Mouse (Mus musculus) urinary bladder, postnatal 0 days (tissue): ENCODE results near the gene Serpina1f. TPM values are rescaled to one million over a fixed set of nuclear protein-coding genes. Genes with fewer than 3 reads are reported as not detected.

Experiments used
- polyA plus RNA-seq: library from polyadenylated mRNA; unstranded; fragments of >200 nt; fragmentation: Nextera tagmentation; extraction: Ambion mirVana; gene quantifications from 2 replicates; pipeline ENCODE4 v1.2.1, GENCODE M21; 2015

Gene Serpina1f
- polyA plus RNA-seq, result not detected in 2 replicates

DNA sequence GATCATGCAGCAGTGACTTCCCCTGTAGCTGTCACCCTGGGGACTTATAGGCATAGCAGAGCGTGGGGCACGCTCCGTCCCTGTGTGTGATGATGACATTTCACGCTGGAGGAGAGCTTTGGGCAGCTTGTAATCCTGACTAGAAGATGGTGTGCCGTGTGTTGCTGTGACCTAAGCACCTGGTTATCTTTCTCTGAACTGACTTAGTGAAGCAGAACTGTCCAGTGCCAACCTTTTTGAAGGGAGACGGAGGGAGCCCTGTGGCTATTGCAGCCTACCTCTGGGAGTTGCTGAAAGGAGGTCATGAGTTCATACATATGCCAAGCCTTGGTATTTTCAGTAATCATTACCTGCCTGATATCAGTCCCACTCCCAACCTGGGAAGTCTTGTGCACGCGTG, at the start of gene Serpina1f:
Gene Serpina1f (minus strand): TSS at position 101 of the 400 bp plus-strand sequence.

GRCm38 (mm10) chr12:103676039-103676438, 19.3 kb downstream of the Serpina1f start, which contains the start of gene Serpina16:
TSS of gene Serpina16 (minus strand) at chr12:103676139.

DNA sequence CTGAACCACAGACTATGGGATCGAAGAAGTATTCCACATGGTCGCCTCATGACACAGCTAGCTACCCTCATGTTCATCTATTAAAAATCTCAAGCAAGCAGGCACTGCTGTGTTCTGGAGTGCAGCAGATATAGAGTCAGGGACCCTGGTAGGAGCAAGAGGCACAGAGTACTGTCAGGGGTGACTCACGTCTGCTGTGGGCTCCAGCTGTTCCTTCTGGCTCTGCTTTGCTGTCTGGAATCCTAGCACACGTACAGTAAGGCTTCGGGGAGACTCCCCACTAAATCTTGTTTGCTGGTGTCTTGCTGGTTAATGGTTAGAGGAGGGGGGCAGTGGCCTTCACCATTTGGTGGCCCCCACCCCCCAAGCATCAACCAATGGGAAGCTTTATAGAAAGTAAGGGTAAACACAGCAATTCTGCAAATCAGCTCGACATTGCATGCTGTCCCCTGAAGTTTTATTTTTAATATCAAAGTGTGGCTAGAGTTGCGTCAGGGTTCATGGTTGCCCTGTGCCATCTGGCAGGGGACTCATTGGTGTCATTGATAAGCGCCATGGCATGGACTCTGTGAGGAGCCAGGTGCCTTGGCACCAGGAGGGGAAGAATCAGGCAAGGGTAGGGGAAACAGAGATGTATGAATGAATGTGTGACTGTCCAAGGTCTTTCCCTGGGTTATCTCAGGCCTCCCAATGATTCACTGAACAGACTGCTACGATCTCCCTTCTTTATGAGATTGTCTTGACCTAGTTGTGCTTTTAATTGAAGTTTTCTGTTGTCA, 38.3 kb downstream of the Serpina1f start, which contains the start of gene Serpina6:
Gene Serpina6 (minus strand): TSS at position 365 of the 779 bp plus-strand sequence.

Other genes starting within 250 kb of the Serpina1f start
- 0.35 and 0.53 TPM in 2 replicates for gene Ifi27l2b, start 238.3 kb downstream of the Serpina1f start, polyA plus RNA-seq
- gene Ppp4r4, start 163.2 kb downstream of the Serpina1f start, polyA plus RNA-seq, result 0.75 and 0.95 TPM in 2 replicates
- gene Serpina10, start 64.1 kb downstream of the Serpina1f start, polyA plus RNA-seq, result 0.12 TPM in 1 of 2 replicates, not detected in the other
- gene Serpina6, start 38.3 kb downstream of the Serpina1f start, polyA plus RNA-seq, result not detected in 2 replicates
- not detected in 2 replicates for gene Serpina16, start 19.4 kb downstream of the Serpina1f start, polyA plus RNA-seq
- gene Serpina1d, start 78.1 kb upstream of the Serpina1f start, polyA plus RNA-seq, result 0.33 and 2.3 TPM in 2 replicates
- 0.68 and 3.0 TPM in 2 replicates for gene Serpina1b, start 134.8 kb upstream of the Serpina1f start, polyA plus RNA-seq
- gene Serpina1a, start 168.0 kb upstream of the Serpina1f start, polyA plus RNA-seq, result 1.0 and 2.8 TPM in 2 replicates
- gene Serpina1c, start 209.4 kb upstream of the Serpina1f start, polyA plus RNA-seq, result 0.42 and 1.4 TPM in 2 replicates